Mouse (Mus musculus) gastrocnemius, postnatal 36 days (tissue): ENCODE results near the gene Rras. TPM values are rescaled to one million over a fixed set of nuclear protein-coding genes. Genes with fewer than 3 reads are reported as not detected.

Source experiments
- DNase-seq, 2 experiments: peaks; one replicate each; pipeline ENCODE4 v3.0.0; 2022
- intact Hi-C: fragments of 180-260 bp; cut with DNase I; formaldehyde crosslinking; loops from one replicate; pipeline ENCODE4 v1.15.1; 2025
- long read RNA-seq, 2 experiments: library from polyadenylated mRNA; stranded (forward); transcript quantifications; one replicate each; pipeline ENCODE4 v2.0.0; 2021
- total RNA-seq, 2 experiments: library from RNA; stranded (reverse); gene quantifications; 2 replicates each; pipeline ENCODE4 v1.2.3; 2021

Rras gene
- 10 to 100 TPM; 20.6 to 21.8 TPM for total RNA-seq
- long read RNA-seq, experiment 1, transcript Rras-201 (6 exons, 995 nt) = major isoform, 31 of 36 reads
- long read RNA-seq, experiment 1, partial matches to known transcripts = 0 of 36 reads
- long read RNA-seq, experiment 1, other reads (novel, unspliced or antisense) = 5 of 36 reads
- long read RNA-seq, experiment 2, transcript Rras-201 (6 exons, 995 nt) = major isoform, 36 of 40 reads
- long read RNA-seq, experiment 2, partial matches to known transcripts = 2 of 40 reads
- long read RNA-seq, experiment 2, other reads (novel, unspliced or antisense) = 2 of 40 reads

GRCm38 (mm10) chr7:45017242-45018061 is at the start of gene Rras:
Rras (plus strand) TSS chr7:45017961.
- peak; percentile 82 to 91 for DNase-seq
- intact Hi-C loops = loop anchor here (2.0 kb wide), 1 partner anchor 35 kb away; the partner anchor contains the start of gene Prr12

- intact Hi-C loops = no loop called here
- peak; percentile 79 for DNase-seq
Observed at GRCm38 (mm10) chr7:44970231-44970691, 47.5 kb upstream of the Rras start.

DNA sequence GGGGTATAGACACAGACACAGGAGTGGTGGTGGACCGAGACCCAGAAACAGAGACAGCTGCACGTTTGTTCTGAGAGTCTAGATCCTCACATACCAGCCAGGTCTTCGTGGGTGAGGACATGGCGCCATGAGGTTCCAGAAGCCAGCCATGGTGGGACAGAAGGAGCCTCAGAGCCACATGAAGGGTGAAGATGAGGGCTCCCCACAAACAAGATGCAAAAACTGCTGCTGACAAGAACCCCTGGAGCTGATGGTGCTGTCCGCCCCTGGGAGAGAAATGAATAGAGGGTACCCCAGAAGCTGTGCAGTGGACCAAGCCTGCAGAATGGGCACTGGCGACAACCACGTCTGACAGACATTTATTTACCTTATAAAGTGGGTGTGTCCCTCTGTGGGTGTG is 46.6 kb upstream of the Rras start:
- no peak for DNase-seq
- intact Hi-C loops = no loop called here

GRCm38 (mm10) chr7:44973415-44974130 is 44.2 kb upstream of the Rras start:
- no peak for DNase-seq
- intact Hi-C loops = no loop called here

GRCm38 (mm10) chr7:44974383-44975116 is 43.2 kb upstream of the Rras start, which contains the start of gene Cpt1c:
Cpt1c (minus strand) TSS chr7:44974851.
- DNase-seq = peak; percentile 68 to 75
- intact Hi-C loops = no loop called here

- intact Hi-C loops = no loop called here
- no peak for DNase-seq
Observed at GRCm38 (mm10) chr7:44975117-44975419, 42.7 kb upstream of the Rras start.

DNA sequence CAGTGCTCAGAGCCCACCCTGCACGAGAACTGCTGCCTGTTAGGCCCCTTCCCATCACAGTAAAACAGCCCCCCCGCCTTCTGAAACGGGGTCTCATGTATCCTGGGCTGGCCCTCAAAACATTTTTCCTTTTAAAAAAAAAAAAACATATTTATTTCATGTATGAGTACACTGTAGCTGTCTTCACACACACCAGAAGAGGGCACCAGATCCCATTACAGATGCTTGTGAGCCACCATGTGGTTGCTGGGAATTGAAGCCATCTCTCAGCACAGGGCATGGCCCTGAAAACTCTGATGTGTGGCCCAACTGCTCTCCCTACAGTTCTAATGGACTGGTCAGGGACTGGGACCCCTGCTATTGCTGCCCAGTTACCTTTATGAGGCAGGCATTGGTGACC is 39.5 kb upstream of the Rras start:
- no peak for DNase-seq
- intact Hi-C loops = no loop called here

DNA sequence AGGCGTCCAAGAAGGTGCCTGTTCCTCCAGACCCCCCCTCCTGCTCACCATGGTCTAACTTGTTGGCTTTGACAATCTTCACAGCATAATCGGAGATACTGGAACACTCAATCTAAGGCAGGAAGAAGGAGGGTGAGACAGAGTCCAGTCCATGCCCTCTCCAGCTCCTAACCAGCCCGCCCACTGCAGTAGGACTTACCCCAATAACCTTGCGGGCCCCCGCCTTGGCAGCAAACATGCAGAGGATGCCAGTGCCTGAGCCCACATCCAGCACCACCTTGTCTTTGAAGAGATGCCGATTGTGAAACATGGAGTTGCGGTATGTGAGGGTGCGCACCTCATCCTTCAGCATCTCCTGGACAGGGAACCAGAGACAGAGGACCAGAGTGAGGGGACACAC is 36.2 kb upstream of the Rras start:
- intact Hi-C loops = loop anchor here (5.0 kb wide), 2 partner anchors 91 to 156 kb away; partner anchors contain the start of genes Flt3l and Gm45713
- DNase-seq = no peak

GRCm38 (mm10) chr7:44983085-44983484 is 34.7 kb upstream of the Rras start:
- intact Hi-C loops = loop anchor here (5.0 kb wide), 2 partner anchors 89 to 154 kb away; partner anchors contain the start of genes Flt3l and Gm45713
- peak; percentile 84 to 86 for DNase-seq

- intact Hi-C loops = loop anchor here (5.0 kb wide), 2 partner anchors 88 to 153 kb away; partner anchors contain the start of genes Flt3l and Gm45713
- DNase-seq = no peak
Observed at GRCm38 (mm10) chr7:44983944-44984832, 33.6 kb upstream of the Rras start.

DNA sequence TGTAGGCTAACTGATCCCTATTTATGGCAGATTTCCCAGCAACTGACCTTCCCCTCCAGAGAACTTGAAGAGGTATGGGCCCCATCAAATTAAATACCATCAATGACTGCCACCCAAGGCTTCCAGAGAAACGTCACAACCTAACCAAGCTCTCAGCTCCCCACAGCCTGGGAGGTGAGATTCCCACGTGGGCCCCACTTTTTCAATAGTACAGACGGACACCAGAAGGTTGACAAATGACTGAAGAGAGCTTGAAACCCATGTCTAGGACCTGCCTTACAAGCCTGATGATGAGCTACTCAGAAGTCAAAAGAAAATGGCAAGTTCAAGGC is 33.0 kb upstream of the Rras start:
- intact Hi-C loops = loop anchor here (5.0 kb wide), 2 partner anchors 88 to 153 kb away; partner anchors contain the start of genes Flt3l and Gm45713
- no peak for DNase-seq

DNA sequence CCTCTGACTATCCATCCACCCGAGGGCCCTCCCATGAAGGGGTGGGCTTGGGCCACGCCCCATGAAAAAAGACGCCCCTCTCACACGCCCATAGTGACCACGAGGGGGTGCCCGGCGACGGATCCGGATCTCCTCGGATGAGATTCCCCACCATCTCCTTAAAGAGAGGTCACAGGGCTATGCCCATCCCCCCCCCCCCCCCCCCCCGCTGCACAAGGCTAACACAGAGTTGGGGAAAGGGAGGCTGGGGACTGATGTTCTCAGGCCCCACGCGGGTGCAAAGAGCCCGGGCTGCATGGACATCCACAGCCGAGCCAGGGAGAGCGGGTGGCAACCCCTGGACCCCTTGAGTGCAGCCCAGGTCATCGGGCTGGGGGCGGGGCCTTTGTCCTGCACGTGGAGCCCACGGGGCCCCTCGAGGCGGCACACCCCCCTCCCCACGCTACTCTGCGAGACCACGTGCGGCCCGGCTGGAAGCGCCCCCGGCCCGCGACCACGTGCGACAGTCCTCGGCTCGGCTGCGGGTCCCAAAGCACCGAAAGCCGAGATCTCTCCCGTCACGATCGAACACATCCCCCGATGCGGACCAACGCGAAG is 32.1 kb upstream of the Rras start:
- intact Hi-C loops = no loop called here
- DNase-seq = peak in 1 of 2 experiments; percentile 72

DNA sequence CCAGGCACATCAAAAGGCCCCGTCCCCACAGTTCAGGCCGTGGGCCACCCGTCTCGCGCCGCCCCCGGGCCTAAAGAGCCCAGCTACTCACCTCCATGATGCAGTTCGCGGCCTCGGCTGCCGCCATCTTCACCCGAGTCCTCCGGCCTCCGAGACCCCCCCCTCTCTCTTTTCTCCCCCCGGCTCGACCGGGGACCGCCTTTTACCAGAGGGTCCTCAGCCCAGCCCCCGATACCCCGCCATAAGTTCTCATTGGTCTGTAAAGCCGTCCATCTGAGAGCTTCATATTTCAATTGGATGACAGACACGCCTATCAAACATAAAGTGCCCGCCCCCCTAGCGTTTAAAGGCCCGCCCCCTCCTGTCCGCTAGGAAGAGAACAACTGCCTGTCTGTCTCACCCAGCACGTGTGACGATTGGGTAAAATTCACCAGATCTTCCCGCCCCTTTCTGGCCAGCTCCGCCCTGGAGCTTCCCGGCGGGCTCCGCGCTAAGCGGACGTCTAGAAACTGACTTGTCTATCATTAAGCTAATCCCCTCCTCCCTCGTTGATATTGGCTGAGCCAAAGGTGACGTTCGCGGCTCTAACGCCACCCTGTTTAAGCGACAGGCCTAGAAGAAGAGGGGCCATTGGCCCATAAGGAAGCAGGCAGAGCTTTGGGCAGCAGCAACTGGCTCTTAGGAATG is 31.4 kb upstream of the Rras start, which contains the start of gene Prmt1:
TSS of gene Prmt1 (minus strand) at position 377 of the 687 bp plus-strand sequence.
- intact Hi-C loops = no loop called here
- peak; percentile 95 to 96 for DNase-seq

GRCm38 (mm10) chr7:44986879-44987718 is 30.7 kb upstream of the Rras start:
- no peak for DNase-seq
- intact Hi-C loops = no loop called here

DNA sequence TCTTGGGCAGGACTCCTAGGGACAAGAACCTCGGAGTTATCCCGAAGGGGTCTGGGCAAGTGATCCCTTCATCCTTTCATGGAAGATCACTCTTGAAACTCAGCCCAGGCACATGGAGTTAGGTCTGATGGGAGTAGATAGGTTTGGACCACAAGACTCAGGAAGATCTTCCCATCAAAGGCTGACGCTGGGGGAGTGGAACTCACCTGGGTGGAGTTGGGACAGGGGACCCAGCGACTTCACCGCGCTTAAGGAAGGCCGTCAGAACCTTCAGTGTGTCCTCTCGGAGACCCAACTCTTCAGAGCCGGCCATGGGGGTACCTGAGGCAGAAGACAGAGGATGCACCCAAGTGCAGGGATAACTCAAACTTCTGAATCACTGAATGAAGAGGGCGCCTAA is 21.1 kb upstream of the Rras start:
- DNase-seq = no peak
- intact Hi-C loops = no loop called here

DNA sequence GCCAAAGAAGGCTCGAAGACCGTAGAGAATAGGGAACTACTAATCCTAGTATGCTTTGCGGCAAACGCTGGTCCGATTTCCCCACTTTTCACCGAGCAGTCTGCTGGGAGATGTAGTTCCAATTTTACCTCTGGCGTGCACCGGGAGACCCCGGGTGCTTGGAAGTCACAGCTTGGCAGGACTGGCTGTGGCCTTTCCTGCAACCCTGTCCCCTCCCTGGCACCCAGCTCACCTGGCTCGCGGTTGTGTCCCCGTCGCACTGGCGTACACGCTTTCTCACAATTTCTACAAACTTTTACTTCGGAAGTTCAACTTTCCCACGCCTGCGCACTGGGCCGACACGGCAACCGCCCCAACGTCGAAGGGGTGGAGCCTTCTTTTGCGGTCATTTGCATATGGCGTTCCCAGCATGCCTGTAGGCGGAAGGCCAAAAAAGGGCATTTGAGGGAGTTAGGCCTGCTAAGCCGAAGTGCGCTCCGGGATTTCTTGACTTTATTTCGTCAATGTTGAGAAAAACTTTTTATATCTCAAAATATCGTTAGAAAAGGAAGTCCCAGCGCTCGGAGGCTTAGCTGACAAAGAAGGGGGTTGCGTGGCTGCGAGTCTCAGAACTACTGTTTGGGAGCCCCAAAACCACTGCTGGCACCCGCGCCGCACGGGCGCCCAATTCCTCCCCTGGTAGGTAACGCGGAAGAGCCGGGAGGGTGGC is 20.4 kb upstream of the Rras start, which contains the start of gene Irf3:
TSS of gene Irf3 (plus strand) at position 418 of the 709 bp plus-strand sequence.
- intact Hi-C loops = no loop called here

More for the DNA sequence above, 20.4 kb upstream of the Rras start, which contains the start of gene Irf3:
- DNase-seq = peak; percentile 95 to 97
